Mouse (Mus musculus) spleen, adult 2 months (tissue): Measurements from ENCODE around the gene Adgb.

Experiments used
- CTCF ChIP-seq: fragments of 200-500 bp; IDR thresholded peaks from 2 replicates; pipeline ENCODE4 v1.5.1; 2011; ENCODE audit warnings: mild to moderate bottlenecking, inconsistent platforms; ENCODE audit not compliant: insufficient read depth, insufficient read length, insufficient replicate concordance; ENCODE audit errors: extremely low read depth
- POLR2A ChIP-seq: fragments of 200-500 bp; IDR thresholded peaks from 2 replicates; pipeline ENCODE4 v1.6.1; 2011; ENCODE audit warnings: low read depth, low read length, inconsistent platforms

GRCm38 (mm10) chr10:10364025-10364424 lies 108.1 kb downstream of the Adgb start:
- TF ChIP-seq POLR2A (no peak), CTCF (no peak)
